Mouse (Mus musculus): ENCODE results near the gene Krt9. TPM values are rescaled to one million over a fixed set of nuclear protein-coding genes. Genes with fewer than 3 reads are reported as not detected.
A peak's percentile ranks its signal among the peaks of the same experiment; 100 is the strongest.

The Krt9 gene
- polyA plus RNA-seq, 1 experiment from 2014 or later, result not detected

DNA sequence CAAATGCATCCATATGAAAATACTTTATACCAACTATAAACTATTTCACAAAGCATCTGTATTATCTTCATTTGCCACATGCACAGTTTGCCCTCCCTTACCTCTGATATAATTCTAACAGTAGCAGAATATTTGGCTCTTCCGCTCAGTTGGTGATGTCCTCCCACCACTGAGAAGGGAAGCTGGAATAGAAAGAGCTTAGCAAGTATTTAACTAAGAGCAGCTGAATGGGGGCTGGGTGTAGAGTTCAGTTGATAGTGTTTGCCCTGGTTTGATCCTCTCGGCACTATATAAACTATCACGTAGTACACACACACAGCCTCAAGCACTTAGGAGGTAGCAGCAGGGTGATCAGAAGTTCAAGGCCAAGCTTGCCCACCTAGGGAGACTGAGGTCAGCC is 13.8 kb downstream of the Krt9 start:
- Histone ChIP-seq H3K4me3 (no peak overlapping the region), H3K9me3 (replicated peaks) (no peaks in the 10 kb centered on the region), H3K4me1 (no peaks in the 10 kb centered on the region), H3K9ac (no peak overlapping the region), H3K27ac (no peak overlapping the region), H3K4me2 (no peak overlapping the region), H3K36me3 (no peaks in the 10 kb centered on the region), H3K27me3 (replicated peaks) (no peaks in the 10 kb centered on the region)
- no peak for ATAC-seq
- WGBS (ENCODE audit: insufficient replicate concordance), result 64% methylated on average over 3 of the region's 3 CpGs

DNA sequence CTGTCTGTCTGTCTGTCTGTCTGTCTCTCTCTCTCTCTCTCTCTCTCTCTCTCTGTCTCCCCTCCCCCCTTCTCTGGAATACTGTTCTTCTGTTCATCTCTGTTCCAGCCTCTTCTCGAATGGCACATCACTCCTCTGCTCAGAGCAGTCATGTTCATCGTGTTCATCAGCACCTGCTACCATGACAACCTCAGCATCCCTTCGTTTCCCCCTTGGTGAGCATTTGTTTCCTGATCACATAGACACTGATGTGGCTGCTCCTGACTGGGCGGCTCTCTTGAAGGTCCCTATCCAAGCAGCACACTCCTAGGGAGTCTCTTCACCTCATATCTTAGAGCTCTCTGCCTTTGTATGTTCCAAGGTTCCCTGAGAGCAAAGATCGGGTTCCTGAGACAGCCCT is 14.7 kb downstream of the Krt9 start:
- Histone ChIP-seq H3K4me3 (no peak overlapping the region), H3K36me3 (no peaks in the 10 kb centered on the region), H3K27ac (no peak overlapping the region), H3K9ac (no peak overlapping the region), H3K27me3 (replicated peaks) (no peaks in the 10 kb centered on the region), H3K9me3 (replicated peaks) (no peaks in the 10 kb centered on the region), H3K4me1 (no peaks in the 10 kb centered on the region), H3K4me2 (no peak overlapping the region)
- WGBS (ENCODE audit: insufficient replicate concordance), result 62% methylated on average over 5 of the region's 5 CpGs
- no peak for ATAC-seq

DNA sequence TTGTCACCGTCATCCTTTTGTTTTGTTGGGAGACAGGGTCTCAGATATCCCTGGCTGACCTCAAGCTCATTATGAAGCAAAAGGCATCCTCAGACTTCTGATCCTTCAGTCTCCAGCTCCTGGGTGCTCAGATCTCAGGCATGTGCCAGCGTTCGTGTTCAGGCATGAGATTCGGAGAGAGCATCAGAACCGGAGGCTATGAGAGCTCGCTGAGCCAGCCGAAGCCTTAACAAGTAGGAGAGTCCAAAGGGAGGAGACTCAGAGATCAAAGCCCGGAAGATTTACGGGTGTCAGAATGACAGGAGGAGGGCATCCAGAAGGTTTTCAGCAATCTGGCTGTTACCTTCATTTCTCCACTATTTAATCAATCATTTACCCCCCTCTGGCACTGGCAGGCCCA is 16.3 kb downstream of the Krt9 start:
- H3K4me3 ChIP-seq, result no peak overlapping the region
- H3K4me1 ChIP-seq, result no peaks in the 10 kb centered on the region
- H3K27me3 ChIP-seq (replicated peaks), result no peaks in the 10 kb centered on the region
- H3K9ac ChIP-seq, result no peak overlapping the region
- H3K4me2 ChIP-seq, result no peak overlapping the region
- WGBS (ENCODE audit: insufficient replicate concordance), result 59% methylated on average over 9 of the region's 9 CpGs
- H3K27ac ChIP-seq, result no peak overlapping the region
- no peak for ATAC-seq
- no peaks in the 10 kb centered on the region for H3K36me3 ChIP-seq
- H3K9me3 ChIP-seq (replicated peaks), result no peaks in the 10 kb centered on the region

DNA sequence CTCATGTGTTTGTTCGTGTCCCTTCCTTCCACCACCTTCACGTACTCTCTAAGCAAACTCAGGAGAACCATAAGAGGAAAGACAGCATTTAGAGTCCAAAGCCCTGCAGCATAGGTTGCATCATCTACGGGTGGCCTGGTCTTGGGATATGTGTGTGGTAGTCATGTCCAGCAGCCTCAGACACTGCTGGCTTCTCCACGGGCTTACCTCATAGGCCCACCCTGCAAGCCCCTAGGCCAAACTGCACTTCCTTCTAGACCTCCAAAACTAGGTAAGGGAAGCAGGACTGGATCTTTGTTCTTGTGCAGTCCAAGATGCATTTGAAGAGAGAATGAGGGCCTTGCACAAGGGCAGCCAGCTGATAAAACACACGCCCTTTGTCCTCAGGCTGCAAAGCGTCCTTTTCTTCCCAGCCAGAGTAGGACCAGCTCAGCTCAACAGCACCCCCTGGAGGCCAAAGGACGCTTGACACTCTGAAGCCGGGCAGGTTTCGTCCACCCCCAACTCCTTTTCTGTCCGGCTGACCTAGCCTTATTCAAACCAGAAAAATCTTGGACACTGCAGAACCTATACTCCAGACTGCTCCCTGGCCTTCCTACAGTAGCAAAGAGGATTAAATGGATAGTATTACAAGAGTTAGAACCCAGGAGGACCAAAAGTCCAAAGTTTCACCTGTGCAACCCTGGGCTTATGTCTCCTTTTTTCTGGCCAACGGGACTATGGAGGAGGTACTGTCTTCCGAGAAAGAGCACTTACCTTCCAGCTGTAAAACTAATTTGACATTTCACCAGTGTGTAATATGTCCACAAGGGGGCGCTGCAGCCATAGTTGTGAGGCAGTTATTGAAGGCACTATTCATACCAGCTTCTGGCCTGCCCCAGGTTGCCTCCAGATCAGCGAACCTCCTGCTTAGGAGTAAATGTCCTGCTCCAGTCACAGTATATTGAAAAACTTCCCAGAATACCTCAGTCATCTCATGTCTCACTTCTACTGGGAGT is 24.0 kb downstream of the Krt9 start:
- Histone ChIP-seq H3K36me3 (no peaks in the 10 kb centered on the region), H3K9ac (no peak overlapping the region), H3K4me1 (no peaks in the 10 kb centered on the region), H3K27ac (no peak overlapping the region), H3K4me3 (no peak overlapping the region), H3K4me2 (no peak overlapping the region), H3K27me3 (replicated peaks) (no peaks in the 10 kb centered on the region), H3K9me3 (replicated peaks) (no peaks in the 10 kb centered on the region)
- ATAC-seq, result peak; percentile 30; the same call in 1 of the 2 replicates
- WGBS (ENCODE audit: insufficient replicate concordance), result 23% methylated on average over 14 of the region's 14 CpGs

DNA sequence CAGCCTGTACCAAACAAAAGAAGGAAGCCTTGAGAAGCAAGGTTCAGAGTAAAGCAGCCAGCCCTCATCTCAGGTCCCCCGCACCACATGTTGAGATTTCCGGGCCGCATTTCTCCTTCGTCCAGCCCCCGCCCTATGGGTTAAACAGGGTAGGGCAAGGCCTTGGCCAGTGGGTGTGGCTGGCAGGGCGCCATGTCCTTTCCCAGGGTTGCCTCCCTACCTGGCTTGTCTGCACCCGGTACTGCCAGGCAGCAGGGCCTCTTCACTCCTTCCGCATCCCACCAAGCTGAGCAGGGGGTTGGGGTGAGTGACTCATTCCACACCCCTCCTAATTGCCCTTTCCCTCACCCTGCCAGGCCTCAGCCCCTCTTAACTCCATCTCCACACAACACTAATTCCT is 25.0 kb downstream of the Krt9 start:
- ATAC-seq, result no peak
- Histone ChIP-seq H3K27ac (no peak overlapping the region), H3K4me1 (no peaks in the 10 kb centered on the region), H3K9me3 (replicated peaks) (no peaks in the 10 kb centered on the region), H3K36me3 (no peaks in the 10 kb centered on the region), H3K4me3 (no peak overlapping the region), H3K4me2 (no peak overlapping the region), H3K9ac (no peak overlapping the region), H3K27me3 (replicated peaks) (no peaks in the 10 kb centered on the region)
- 68% methylated on average over 8 of the region's 8 CpGs for WGBS (ENCODE audit: insufficient replicate concordance)

DNA sequence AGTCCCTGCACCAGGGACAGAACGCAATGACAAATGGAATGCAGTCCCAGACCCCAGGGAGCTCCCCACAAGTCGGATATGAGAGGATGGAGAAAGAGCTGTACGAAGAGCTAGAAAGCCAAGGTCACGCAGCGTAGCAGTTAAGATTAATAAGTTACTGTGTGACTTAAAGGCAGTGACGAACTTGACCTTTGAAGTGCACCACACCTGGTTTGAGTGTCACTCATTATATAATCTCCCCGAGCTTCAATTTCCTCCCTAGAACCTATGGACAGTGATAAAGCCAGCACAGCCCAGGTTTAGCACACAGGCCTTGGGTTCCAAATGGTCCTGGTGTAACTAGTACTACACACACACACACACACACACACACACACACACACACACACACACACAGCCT is 28.7 kb downstream of the Krt9 start:
- Histone ChIP-seq H3K27ac (no peak overlapping the region), H3K36me3 (no peaks in the 10 kb centered on the region), H3K4me1 (no peaks in the 10 kb centered on the region), H3K4me3 (no peak overlapping the region), H3K9ac (no peak overlapping the region), H3K27me3 (replicated peaks) (no peaks in the 10 kb centered on the region), H3K9me3 (replicated peaks) (no peaks in the 10 kb centered on the region), H3K4me2 (no peak overlapping the region)
- WGBS (ENCODE audit: insufficient replicate concordance), result 47% methylated on average over 7 of the region's 7 CpGs
- ATAC-seq, result no peak

DNA sequence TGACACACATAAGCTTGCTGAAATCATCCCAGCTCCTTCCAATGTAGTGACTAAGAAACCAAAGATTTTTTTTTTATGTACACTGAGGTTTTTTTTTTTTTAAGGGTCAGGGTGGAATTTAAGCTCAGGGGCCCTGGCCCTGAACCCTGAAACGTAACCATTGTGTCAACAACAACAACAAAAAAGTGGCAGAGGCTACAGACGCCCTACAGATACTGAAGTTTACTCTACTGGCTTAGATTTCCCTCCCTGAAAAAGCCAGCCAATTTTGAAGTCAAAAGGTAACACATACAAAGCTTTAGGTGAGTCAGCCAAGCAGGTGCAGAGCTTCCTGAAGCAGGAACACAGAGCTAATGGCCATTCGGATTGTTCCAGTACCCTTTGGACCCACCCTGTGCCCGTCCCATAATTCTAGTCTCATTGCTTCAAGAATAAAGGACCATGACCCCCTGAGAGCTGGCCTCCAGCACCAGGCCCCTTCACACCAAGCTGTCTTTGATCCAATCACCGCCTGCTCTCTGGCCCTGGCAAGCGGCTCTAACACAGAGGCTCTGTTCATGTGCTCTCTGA is 35.1 kb downstream of the Krt9 start:
- H3K4me2 ChIP-seq, result no peak overlapping the region
- H3K9ac ChIP-seq, result no peak overlapping the region
- H3K4me3 ChIP-seq, result no peak overlapping the region
- no peaks in the 10 kb centered on the region for H3K9me3 ChIP-seq (replicated peaks)
- no peaks in the 10 kb centered on the region for H3K36me3 ChIP-seq
- H3K4me1 ChIP-seq, result no peaks in the 10 kb centered on the region
- no peaks in the 10 kb centered on the region for H3K27me3 ChIP-seq (replicated peaks)
- WGBS (ENCODE audit: insufficient replicate concordance), result 52% methylated on average over 6 of the region's 6 CpGs
- no peak for ATAC-seq
- no peak overlapping the region for H3K27ac ChIP-seq

DNA sequence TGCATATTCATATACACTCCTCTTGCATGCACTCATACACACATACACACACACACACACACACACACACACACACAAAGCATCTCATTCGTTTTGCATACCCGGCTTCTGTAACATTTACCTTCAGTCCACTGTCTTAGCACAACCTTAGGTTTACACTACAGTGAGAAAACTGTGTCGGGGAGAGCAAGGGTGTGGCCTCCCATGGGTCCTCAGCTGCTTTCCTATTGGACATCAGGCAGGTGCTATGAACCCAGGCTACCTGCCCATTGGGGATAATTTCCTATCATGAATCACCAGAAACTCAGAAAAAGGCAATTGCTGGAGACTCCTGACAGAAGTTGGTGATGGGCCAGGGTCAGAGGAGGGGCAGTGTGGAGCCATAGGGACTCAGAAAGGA is 35.7 kb downstream of the Krt9 start:
- Histone ChIP-seq H3K27ac (no peak overlapping the region), H3K9ac (no peak overlapping the region), H3K27me3 (replicated peaks) (no peaks in the 10 kb centered on the region), H3K9me3 (replicated peaks) (no peaks in the 10 kb centered on the region), H3K4me1 (no peaks in the 10 kb centered on the region), H3K36me3 (no peaks in the 10 kb centered on the region), H3K4me2 (no peak overlapping the region), H3K4me3 (no peak overlapping the region)
- 59% methylated on average over 3 of the region's 3 CpGs for WGBS (ENCODE audit: insufficient replicate concordance)
- ATAC-seq, result no peak

DNA sequence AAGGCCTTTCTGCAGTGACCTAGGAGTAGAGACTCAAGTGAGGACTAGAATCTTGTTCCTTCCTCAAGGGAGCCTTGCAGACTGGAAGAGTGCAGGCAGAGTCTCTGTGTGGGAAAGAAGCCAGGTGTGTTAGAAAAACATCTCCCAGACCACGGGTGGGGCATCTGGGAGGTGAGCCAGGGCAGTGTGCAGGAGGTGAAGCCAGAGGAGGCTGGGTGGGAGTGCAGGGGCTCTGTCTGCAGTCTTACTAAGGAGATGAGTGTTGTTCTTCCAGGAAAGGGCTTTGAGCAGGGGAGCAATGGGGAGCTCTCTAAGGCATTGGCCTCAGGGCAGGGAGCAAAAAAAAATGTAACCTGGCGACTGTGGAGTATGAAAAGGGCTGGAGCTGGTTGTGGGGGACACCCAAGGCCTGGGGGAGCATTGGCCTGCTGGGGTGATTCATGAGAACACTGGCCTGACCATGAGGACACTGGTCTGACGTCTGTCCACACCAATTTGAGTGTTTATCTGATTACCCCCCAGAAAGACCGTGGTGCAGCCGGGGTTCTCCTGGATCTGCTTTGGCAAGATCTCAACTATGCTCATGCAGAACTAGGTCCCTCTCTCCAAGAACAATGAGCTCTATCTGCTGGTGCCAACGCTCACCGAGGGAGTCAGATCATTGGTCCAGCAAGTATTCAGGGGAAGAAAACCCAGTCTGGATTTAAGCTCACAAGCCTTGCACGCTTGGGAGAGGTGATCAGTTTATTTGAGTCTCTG is 37.4 kb downstream of the Krt9 start:
- Histone ChIP-seq H3K27ac (no peak overlapping the region), H3K4me1 (no peaks in the 10 kb centered on the region), H3K4me2 (no peak overlapping the region), H3K9me3 (replicated peaks) (no peaks in the 10 kb centered on the region), H3K9ac (no peak overlapping the region), H3K4me3 (no peak overlapping the region), H3K27me3 (replicated peaks) (no peaks in the 10 kb centered on the region), H3K36me3 (no peaks in the 10 kb centered on the region)
- ATAC-seq, result no peak
- 47% methylated on average over 8 of the region's 8 CpGs for WGBS (ENCODE audit: insufficient replicate concordance)

DNA sequence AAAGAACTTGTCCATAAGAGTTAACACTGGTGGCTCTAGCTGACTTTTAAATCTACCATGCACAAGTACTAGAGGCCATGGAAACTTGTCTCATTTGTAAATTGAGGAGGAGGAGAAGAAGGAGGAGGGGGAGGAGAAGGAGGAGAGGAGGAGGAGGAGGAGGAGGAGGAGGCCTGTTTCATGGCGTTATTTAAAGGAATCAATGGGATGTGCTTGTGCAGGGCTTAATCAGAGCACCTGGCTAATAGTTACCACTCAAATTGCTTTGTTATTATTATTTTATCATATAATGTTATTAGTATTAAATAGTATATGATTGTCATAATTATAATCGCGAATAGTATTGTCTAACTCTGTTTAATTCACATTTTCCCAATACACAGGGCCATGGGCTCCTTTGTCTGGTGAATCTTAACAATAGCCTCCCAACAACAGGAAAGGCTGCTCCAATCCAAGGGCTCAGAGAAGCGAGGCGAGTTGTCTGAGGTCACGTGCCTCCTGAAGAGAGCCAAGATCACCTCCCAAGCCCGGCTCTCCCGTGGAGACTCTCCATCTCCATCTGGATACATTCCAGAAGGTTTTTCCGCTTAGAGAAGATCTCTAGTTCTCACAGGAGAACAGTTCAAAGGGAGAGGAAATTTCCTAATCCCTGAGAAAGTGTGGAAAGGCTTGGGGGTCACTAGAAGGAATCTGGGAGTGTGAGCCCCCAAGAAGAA is 44.3 kb downstream of the Krt9 start, which contains the start of gene Krt19:
Krt19 (minus strand) TSS at position 51 of the 716 bp plus-strand sequence.
- no peak within 1 kb of the TSS for H3K9ac ChIP-seq
- H3K9me3 ChIP-seq (replicated peaks), result no peaks in the 10 kb centered on the region
- H3K36me3 ChIP-seq, result no peaks in the 10 kb centered on the region
- H3K4me2 ChIP-seq, result no peak within 1 kb of the TSS
- 39% methylated on average over 9 of the region's 9 CpGs for WGBS (ENCODE audit: insufficient replicate concordance)
- ATAC-seq, result no peak
- no peaks in the 10 kb centered on the region; the same call in 1 of the 2 replicates for H3K4me1 ChIP-seq
- peaks cover 40% of the 10 kb centered on the region for H3K27me3 ChIP-seq (replicated peaks)
- H3K27ac ChIP-seq, result no peak within 1 kb of the TSS
- no peak within 1 kb of the TSS for H3K4me3 ChIP-seq

DNA sequence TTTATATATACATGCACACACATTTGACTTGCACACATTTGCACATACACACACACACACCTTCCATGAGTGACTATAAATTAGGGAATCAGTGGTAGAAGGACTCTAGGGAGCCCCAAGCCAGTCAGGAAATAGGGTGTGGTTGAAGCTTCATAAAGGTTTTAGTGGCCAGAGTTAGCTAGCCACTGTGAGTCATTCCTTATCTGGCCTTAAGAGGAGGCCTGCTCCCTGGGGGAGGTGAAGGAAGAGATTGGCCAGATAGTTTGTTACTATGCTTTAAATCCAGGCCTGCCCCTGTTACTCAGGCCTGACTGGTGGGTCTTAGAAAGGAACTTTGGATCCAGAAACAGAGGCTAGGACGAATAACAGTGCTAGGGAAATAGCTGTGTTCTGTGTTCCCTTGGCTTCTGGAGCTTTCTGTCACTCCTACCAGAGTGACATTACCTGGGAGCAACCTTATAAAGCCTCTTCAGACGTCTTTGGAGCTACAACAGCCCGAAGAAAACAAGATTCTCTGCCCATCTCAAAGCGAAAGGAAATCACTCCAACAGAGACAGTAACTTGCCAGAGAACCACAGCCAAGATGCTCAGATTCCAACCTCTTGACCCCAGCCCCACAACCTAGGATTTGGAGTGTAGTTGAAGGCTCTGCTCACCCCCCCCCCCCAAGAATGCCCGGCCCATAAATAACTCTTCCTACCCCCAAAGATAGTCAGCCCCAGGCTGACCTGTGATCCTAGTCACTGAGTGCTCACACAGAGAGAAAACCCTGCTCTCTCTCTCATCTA is 45.3 kb downstream of the Krt9 start:
- H3K27me3 ChIP-seq (replicated peaks), result peaks cover 41% of the 10 kb centered on the region
- H3K9me3 ChIP-seq (replicated peaks), result no peaks in the 10 kb centered on the region
- no peaks in the 10 kb centered on the region; the same call in 1 of the 2 replicates for H3K4me1 ChIP-seq
- WGBS (ENCODE audit: insufficient replicate concordance), result 44% methylated on average over 5 of the region's 5 CpGs
- no peak overlapping the region for H3K9ac ChIP-seq
- no peak for ATAC-seq
- no peaks in the 10 kb centered on the region for H3K36me3 ChIP-seq
- H3K27ac ChIP-seq, result no peak overlapping the region
- H3K4me3 ChIP-seq, result no peak overlapping the region
- no peak overlapping the region for H3K4me2 ChIP-seq

All from liver, embryonic 12.5 days (tissue).